Mouse (Mus musculus): ENCODE measurements around the gene Lmod1. TPM values are rescaled to one million over a fixed set of nuclear protein-coding genes. Genes with fewer than 3 reads are reported as not detected.

Lmod1 gene
- polyA plus RNA-seq, 1 experiment from 2014 or later: 3.1 TPM

GRCm38 (mm10) chr1:135290908-135291307 lies 33.7 kb upstream of the Lmod1 start:
- H3K4me2 ChIP-seq: no peak overlapping the region
- H3K4me1 ChIP-seq (ENCODE audit: insufficient read depth): no peaks in the 10 kb centered on the region
- no peak for TF ChIP-seq CTCF (IDR thresholded peaks at IDR 0.05; ENCODE audit: low read depth)
- 74% methylated on average over 5 of the region's 5 CpGs for WGBS
- H3K9ac ChIP-seq: no peak overlapping the region
- H3K9me3 ChIP-seq (ENCODE audit: low read depth, low read length): no peaks in the 10 kb centered on the region
- no peak for DNase-seq
- H3K27me3 ChIP-seq (ENCODE audit: insufficient read depth, low read length): no peaks in the 10 kb centered on the region
- H3K4me3 ChIP-seq (ENCODE audit: low read depth, low read length): no peak overlapping the region
- H3K36me3 ChIP-seq (ENCODE audit: insufficient read depth): peaks cover 11% of the 10 kb centered on the region; the same call in 1 of the 2 replicates
- no peak for ATAC-seq (ENCODE audit: insufficient read depth)
- H3K27ac ChIP-seq (ENCODE audit: low read depth): no peak overlapping the region

- ATAC-seq (ENCODE audit: insufficient read depth): no peak
- H3K27me3 ChIP-seq (ENCODE audit: insufficient read depth, low read length): no peaks in the 10 kb centered on the region
- TF ChIP-seq CTCF (IDR thresholded peaks at IDR 0.05; ENCODE audit: low read depth): no peak
- H3K9ac ChIP-seq: no peak overlapping the region
- no peak overlapping the region for H3K4me3 ChIP-seq (ENCODE audit: low read depth, low read length)
- peaks cover 37% of the 10 kb centered on the region for H3K36me3 ChIP-seq (ENCODE audit: insufficient read depth)
- H3K4me1 ChIP-seq (ENCODE audit: insufficient read depth): peaks cover 9% of the 10 kb centered on the region; the same call in 1 of the 2 replicates
- no peak overlapping the region for H3K4me2 ChIP-seq
- no peaks in the 10 kb centered on the region for H3K9me3 ChIP-seq (ENCODE audit: low read depth, low read length)
- no peak for DNase-seq
- 73% methylated on average over 6 of the region's 6 CpGs for WGBS
- no peak overlapping the region for H3K27ac ChIP-seq (ENCODE audit: low read depth)
Measured at GRCm38 (mm10) chr1:135311356-135311755, 13.3 kb upstream of the Lmod1 start.

- Histone ChIP-seq H3K9me3 (ENCODE audit: low read depth, low read length) (no peaks in the 10 kb centered on the region), H3K27me3 (ENCODE audit: insufficient read depth, low read length) (no peaks in the 10 kb centered on the region), H3K4me3 (ENCODE audit: low read depth, low read length) (peak overlapping the region; percentile 97), H3K9ac (peak overlapping the region; percentile 98), H3K4me2 (peak overlapping the region; percentile 89), H3K27ac (ENCODE audit: low read depth) (no peak overlapping the region), H3K4me1 (ENCODE audit: insufficient read depth) (peaks cover 9% of the 10 kb centered on the region; the same call in 1 of the 2 replicates), H3K36me3 (ENCODE audit: insufficient read depth) (peaks cover 29% of the 10 kb centered on the region)
- no peak for TF ChIP-seq CTCF (IDR thresholded peaks at IDR 0.05; ENCODE audit: low read depth)
- 83% methylated on average over 4 of the region's 4 CpGs for WGBS
- ATAC-seq (ENCODE audit: insufficient read depth) (no peak), DNase-seq (no peak)
Measured at GRCm38 (mm10) chr1:135312201-135312600, 12.4 kb upstream of the Lmod1 start.

- peak; percentile 100 for ATAC-seq (ENCODE audit: insufficient read depth)
- Histone ChIP-seq H3K9ac (peak within 1 kb of the TSS; percentile 98), H3K27ac (ENCODE audit: low read depth) (peak within 1 kb of the TSS; percentile 74), H3K27me3 (ENCODE audit: insufficient read depth, low read length) (no peaks in the 10 kb centered on the region), H3K4me1 (ENCODE audit: insufficient read depth) (peaks cover 9% of the 10 kb centered on the region; the same call in 1 of the 2 replicates), H3K9me3 (ENCODE audit: low read depth, low read length) (no peaks in the 10 kb centered on the region), H3K36me3 (ENCODE audit: insufficient read depth) (peaks cover 16% of the 10 kb centered on the region), H3K4me2 (peak within 1 kb of the TSS; percentile 89), H3K4me3 (ENCODE audit: low read depth, low read length) (peak within 1 kb of the TSS; percentile 97)
- peak; percentile 98 for DNase-seq
- WGBS: under 1% methylated on average over 51 of the region's 51 CpGs
- no peak for TF ChIP-seq CTCF (IDR thresholded peaks at IDR 0.05; ENCODE audit: low read depth)
Measured at GRCm38 (mm10) chr1:135313284-135314031, 11.1 kb upstream of the Lmod1 start, which contains the start of gene Timm17a. TSS of gene Timm17a (minus strand) at chr1:135313778.

- DNase-seq (no peak), ATAC-seq (ENCODE audit: insufficient read depth) (no peak)
- Histone ChIP-seq H3K36me3 (ENCODE audit: insufficient read depth) (no peaks in the 10 kb centered on the region), H3K4me1 (ENCODE audit: insufficient read depth) (no peaks in the 10 kb centered on the region), H3K27me3 (ENCODE audit: insufficient read depth, low read length) (no peaks in the 10 kb centered on the region), H3K4me2 (no peak overlapping the region), H3K9me3 (ENCODE audit: low read depth, low read length) (no peaks in the 10 kb centered on the region), H3K9ac (no peak overlapping the region), H3K27ac (ENCODE audit: low read depth) (no peak overlapping the region), H3K4me3 (ENCODE audit: low read depth, low read length) (no peak overlapping the region)
- no peak for TF ChIP-seq CTCF (IDR thresholded peaks at IDR 0.05; ENCODE audit: low read depth)
- WGBS: 66% methylated on average over 7 of the region's 7 CpGs
Measured at GRCm38 (mm10) chr1:135323367-135323901, 1.2 kb upstream of the Lmod1 start.

- H3K36me3 ChIP-seq (ENCODE audit: insufficient read depth): no peaks in the 10 kb centered on the region
- no peak for DNase-seq
- 75% methylated on average over 2 of the region's 2 CpGs for WGBS
- no peak for TF ChIP-seq CTCF (IDR thresholded peaks at IDR 0.05; ENCODE audit: low read depth)
- no peak overlapping the region for H3K27ac ChIP-seq (ENCODE audit: low read depth)
- no peaks in the 10 kb centered on the region for H3K4me1 ChIP-seq (ENCODE audit: insufficient read depth)
- no peaks in the 10 kb centered on the region for H3K27me3 ChIP-seq (ENCODE audit: insufficient read depth, low read length)
- ATAC-seq (ENCODE audit: insufficient read depth): no peak
- H3K9ac ChIP-seq: no peak overlapping the region
- H3K9me3 ChIP-seq (ENCODE audit: low read depth, low read length): no peaks in the 10 kb centered on the region
- peak overlapping the region; percentile 45 for H3K4me2 ChIP-seq
- no peak overlapping the region for H3K4me3 ChIP-seq (ENCODE audit: low read depth, low read length)
Measured at GRCm38 (mm10) chr1:135325934-135326333, 1.3 kb downstream of the Lmod1 start.

- no peaks in the 10 kb centered on the region for H3K27me3 ChIP-seq (ENCODE audit: insufficient read depth, low read length)
- H3K4me2 ChIP-seq: no peak overlapping the region
- WGBS: 57% methylated on average over 5 of the region's 5 CpGs
Measured at GRCm38 (mm10) chr1:135328368-135328767, 3.8 kb downstream of the Lmod1 start.

More at GRCm38 (mm10) chr1:135328368-135328767, 3.8 kb downstream of the Lmod1 start:
- Histone ChIP-seq H3K27ac (ENCODE audit: low read depth) (no peak overlapping the region), H3K9ac (no peak overlapping the region), H3K4me3 (ENCODE audit: low read depth, low read length) (no peak overlapping the region), H3K36me3 (ENCODE audit: insufficient read depth) (no peaks in the 10 kb centered on the region), H3K9me3 (ENCODE audit: low read depth, low read length) (no peaks in the 10 kb centered on the region), H3K4me1 (ENCODE audit: insufficient read depth) (no peaks in the 10 kb centered on the region)
- TF ChIP-seq CTCF (IDR thresholded peaks at IDR 0.05; ENCODE audit: low read depth): no peak
- ATAC-seq (ENCODE audit: insufficient read depth) (no peak), DNase-seq (no peak)
